Mouse (Mus musculus) hindbrain, embryonic 15.5 days (tissue): Measurements from ENCODE around the gene A1cf. TPM values are rescaled to one million over a fixed set of nuclear protein-coding genes. Genes with fewer than 3 reads are reported as not detected.

Source experiments
- ATAC-seq: fragments of 200-750 bp; cut with Nextera tagmentation; 2 replicates; pipeline ENCODE4 v1.8.0; 2017; ENCODE audit warnings: low read depth, moderate number of reproducible peaks, moderate TSS enrichment; ENCODE audit not compliant: low FRiP score
- H3K27ac ChIP-seq: fragments of 300-500 bp; sonication (generic); replicated peaks from 2 replicates; pipeline ENCODE4 v1.5.1; 2015; ENCODE audit warnings: mild to moderate bottlenecking, inconsistent platforms
- H3K27me3 ChIP-seq: fragments of 300-500 bp; sonication (generic); 2 replicates; pipeline ENCODE4 v1.6.1; 2015; ENCODE audit warnings: control low read depth, inconsistent platforms
- H3K36me3 ChIP-seq: fragments of 300-500 bp; sonication (generic); 2 replicates; pipeline ENCODE4 v1.6.1; 2015; ENCODE audit warnings: control low read depth, inconsistent platforms
- H3K4me1 ChIP-seq: fragments of 300-500 bp; sonication (generic); replicated peaks from 2 replicates; pipeline ENCODE4 v1.6.1; 2015; ENCODE audit warnings: control low read depth, inconsistent platforms
- H3K4me2 ChIP-seq: fragments of 300-500 bp; sonication (generic); 2 replicates; pipeline ENCODE4 v1.6.1; 2015; ENCODE audit warnings: moderate library complexity, mild to moderate bottlenecking, inconsistent platforms
- H3K4me3 ChIP-seq: fragments of 300-500 bp; sonication (generic); 2 replicates; pipeline ENCODE4 v1.5.1; 2015; ENCODE audit warnings: mild to moderate bottlenecking, inconsistent platforms
- H3K9ac ChIP-seq: fragments of 300-500 bp; sonication (generic); 2 replicates; pipeline ENCODE4 v1.6.1; 2015; ENCODE audit warnings: inconsistent platforms
- H3K9me3 ChIP-seq: fragments of 300-500 bp; sonication (generic); 2 replicates; pipeline ENCODE4 v1.6.1; 2016; ENCODE audit warnings: control low read depth, inconsistent platforms
- WGBS: fragments of 180-500 bp; shearing (Covaris S2); methylation state at CpG from one replicate; pipeline ENCODE4 v1.1.7; 2015; 5-methylcytosine and 5-hydroxymethylcytosine counted together
- polyA plus RNA-seq: library from polyadenylated mRNA; unstranded; fragments of >200 nt; fragmentation: Nextera tagmentation; extraction: Ambion mirVana; gene quantifications from 2 replicates; pipeline ENCODE4 v1.2.1, GENCODE M21; 2015

Gene A1cf
- polyA plus RNA-seq, 1 experiment from 2014 or later = not detected

DNA sequence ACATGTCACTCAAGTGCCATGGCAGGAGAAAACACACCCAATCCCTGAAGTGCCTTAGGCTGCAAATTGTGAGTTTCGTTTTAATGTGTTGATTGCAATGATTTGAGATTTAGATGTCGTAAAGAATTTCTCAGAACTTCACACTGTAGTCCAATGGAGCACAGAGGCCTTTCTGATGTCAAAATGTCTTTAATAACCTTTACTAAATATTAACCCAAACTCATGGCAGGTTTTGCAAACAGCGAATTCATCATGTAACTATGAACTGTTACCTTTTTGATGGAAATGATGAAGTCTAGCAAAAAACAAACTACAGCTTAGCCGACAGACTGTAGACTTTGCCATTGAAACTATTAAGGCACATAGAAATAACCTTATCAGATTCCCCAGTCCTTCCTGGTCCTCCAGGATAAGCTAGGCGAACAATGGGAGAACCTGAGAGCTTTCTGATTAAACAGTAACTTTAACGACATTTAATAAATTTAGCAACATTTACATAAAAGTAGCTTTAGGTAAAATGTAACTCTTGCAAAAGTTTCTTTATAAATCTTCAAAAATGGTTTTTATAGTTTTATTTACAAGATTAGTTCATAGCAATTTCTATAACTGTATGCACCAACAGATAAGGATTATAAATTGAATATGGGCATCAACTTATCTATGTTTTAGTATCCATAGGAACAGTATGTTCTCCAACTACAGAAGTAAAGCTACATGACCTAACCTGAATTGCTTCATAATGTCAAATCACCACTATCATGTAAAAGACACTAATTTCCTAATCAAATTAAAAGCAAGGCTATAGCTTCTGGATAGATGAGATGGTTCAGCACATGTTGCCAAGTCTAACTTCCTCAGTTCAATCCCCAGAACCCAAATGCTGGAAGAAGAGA lies 22.7 kb downstream of the A1cf start:
- Histone ChIP-seq H3K9ac (no peak overlapping the region), H3K36me3 (no peaks in the 10 kb centered on the region), H3K4me2 (no peak overlapping the region), H3K4me1 (no peaks in the 10 kb centered on the region), H3K27me3 (no peaks in the 10 kb centered on the region), H3K4me3 (no peak overlapping the region), H3K27ac (no peak overlapping the region), H3K9me3 (no peaks in the 10 kb centered on the region)
- no peak for ATAC-seq
- WGBS = 93% methylated on average over 6 of the region's 6 CpGs

DNA sequence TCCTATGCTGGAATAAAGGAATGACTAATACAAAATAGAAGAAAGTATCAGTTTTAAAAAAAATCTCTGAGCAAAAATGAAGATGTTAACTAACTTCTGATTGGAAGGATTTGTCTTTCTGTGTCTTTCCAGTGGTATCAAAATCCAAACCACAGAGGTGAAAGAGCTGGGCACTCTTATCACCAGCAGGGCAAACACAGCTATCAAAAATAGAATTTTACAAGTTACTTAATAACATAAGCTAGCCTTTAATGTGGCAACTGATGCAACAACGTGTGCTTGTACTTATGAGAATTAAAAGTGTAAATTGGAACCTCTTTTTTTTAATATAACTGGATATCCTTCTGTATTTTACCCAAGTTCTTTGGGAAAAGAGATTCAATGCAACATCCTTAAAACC lies 27.4 kb downstream of the A1cf start:
- no peak for ATAC-seq

DNA sequence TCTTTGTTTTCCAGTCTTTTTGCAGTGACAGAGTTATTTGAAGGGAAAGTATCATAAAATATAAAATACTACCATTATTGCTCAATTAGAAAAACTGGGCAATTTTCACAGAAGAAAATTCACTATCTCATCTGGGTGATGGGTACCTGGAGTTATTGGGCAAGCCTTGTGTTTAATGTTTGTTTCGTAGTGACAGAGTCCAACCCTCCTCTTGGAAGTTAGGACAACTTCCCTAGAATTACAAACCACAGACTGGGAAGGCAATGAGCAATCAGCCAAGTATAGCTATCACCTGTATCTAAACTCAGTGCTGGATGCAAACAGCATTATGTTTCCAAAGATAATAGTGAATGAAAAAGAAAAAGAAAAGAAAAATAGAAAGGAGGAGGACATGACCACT lies 28.1 kb downstream of the A1cf start:
- no peaks in the 10 kb centered on the region for H3K4me1 ChIP-seq
- H3K9me3 ChIP-seq = no peaks in the 10 kb centered on the region
- WGBS = 88% methylated on average over 1 of the region's 1 CpGs
- no peak overlapping the region for H3K9ac ChIP-seq
- ATAC-seq = no peak
- no peaks in the 10 kb centered on the region for H3K27me3 ChIP-seq
- H3K4me3 ChIP-seq = no peak overlapping the region
- H3K36me3 ChIP-seq = no peaks in the 10 kb centered on the region
- H3K4me2 ChIP-seq = no peak overlapping the region
- no peak overlapping the region for H3K27ac ChIP-seq

More for the DNA sequence above, 27.4 kb downstream of the A1cf start:
- Histone ChIP-seq H3K4me1 (no peaks in the 10 kb centered on the region), H3K9ac (no peak overlapping the region), H3K4me3 (no peak overlapping the region), H3K36me3 (no peaks in the 10 kb centered on the region), H3K27me3 (no peaks in the 10 kb centered on the region), H3K9me3 (no peaks in the 10 kb centered on the region), H3K4me2 (no peak overlapping the region), H3K27ac (no peak overlapping the region)
- 83% methylated on average over 1 of the region's 1 CpGs for WGBS

DNA sequence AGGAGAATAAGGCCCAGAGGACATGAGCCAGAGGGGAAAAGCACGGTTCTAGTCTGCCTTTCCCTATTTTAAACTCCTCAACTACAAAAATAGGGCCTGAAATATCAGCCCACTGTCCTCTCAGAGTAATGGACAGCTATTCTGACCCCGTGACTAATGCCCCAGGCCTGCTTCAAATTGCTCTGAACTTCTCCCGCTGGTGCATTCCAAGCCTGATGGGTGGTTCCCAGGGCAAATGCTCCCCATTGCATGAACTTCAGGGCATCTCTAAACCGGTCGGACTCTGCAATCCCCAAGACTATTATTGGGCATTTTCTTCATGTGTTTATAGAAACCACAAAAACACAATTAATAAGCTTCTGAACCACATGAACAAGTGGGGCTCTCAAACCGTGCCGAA lies 37.1 kb downstream of the A1cf start:
- no peaks in the 10 kb centered on the region for H3K9me3 ChIP-seq
- no peaks in the 10 kb centered on the region for H3K36me3 ChIP-seq
- no peak overlapping the region for H3K4me3 ChIP-seq
- no peaks in the 10 kb centered on the region for H3K4me1 ChIP-seq
- ATAC-seq = no peak
- H3K27ac ChIP-seq = no peak overlapping the region
- no peaks in the 10 kb centered on the region for H3K27me3 ChIP-seq
- H3K4me2 ChIP-seq = no peak overlapping the region
- H3K9ac ChIP-seq = no peak overlapping the region
- WGBS = 47% methylated on average over 7 of the region's 7 CpGs

DNA sequence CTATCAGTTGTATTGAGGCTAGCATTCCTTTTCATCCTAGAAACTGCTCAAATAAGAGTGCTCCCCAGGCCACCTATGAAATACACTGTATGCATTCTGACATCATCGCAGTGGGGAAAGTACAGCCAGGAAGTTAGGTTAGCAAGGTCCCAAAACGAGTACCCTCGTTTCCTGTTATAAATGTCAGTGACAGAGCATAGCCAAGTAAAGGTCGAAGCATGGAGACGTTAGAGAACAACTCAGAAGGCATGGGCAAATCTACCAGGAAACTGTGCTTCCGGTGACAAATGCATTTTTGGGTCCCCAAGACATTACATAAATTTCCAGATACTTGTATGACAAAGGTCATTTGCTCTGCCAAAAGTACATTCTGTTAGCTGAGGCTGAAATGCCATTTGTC lies 41.9 kb downstream of the A1cf start:
- ATAC-seq = no peak
- no peaks in the 10 kb centered on the region for H3K36me3 ChIP-seq
- no peaks in the 10 kb centered on the region for H3K27me3 ChIP-seq
- H3K4me1 ChIP-seq = no peaks in the 10 kb centered on the region
- H3K9me3 ChIP-seq = no peaks in the 10 kb centered on the region
- H3K27ac ChIP-seq = no peak overlapping the region
- no peak overlapping the region for H3K9ac ChIP-seq
- 85% methylated on average over 6 of the region's 6 CpGs for WGBS
- no peak overlapping the region for H3K4me2 ChIP-seq
- H3K4me3 ChIP-seq = no peak overlapping the region

DNA sequence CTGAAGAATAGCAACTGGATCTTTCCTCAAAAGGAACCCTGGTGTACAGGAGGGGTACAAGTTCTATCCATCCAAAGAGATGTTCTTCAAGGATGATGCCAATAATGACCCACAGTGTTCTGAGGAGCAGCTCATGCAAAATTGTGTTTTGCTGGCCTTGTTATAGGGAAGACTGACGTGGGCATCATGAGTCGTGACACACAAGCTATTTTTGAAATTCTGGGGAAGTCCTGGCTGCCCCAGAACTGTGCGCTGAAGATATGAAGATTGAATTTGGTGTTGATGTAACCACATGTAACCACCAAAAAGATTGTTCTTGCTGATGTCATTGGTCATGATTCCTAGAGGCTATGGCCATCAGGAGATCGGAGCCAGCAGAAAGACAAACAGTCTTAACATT lies 45.4 kb downstream of the A1cf start:
- Histone ChIP-seq H3K9me3 (no peaks in the 10 kb centered on the region), H3K36me3 (no peaks in the 10 kb centered on the region), H3K4me1 (no peaks in the 10 kb centered on the region), H3K27me3 (no peaks in the 10 kb centered on the region), H3K9ac (no peak overlapping the region), H3K4me2 (no peak overlapping the region), H3K27ac (no peak overlapping the region), H3K4me3 (no peak overlapping the region)
- ATAC-seq = no peak
- WGBS = 91% methylated on average over 4 of the region's 4 CpGs

DNA sequence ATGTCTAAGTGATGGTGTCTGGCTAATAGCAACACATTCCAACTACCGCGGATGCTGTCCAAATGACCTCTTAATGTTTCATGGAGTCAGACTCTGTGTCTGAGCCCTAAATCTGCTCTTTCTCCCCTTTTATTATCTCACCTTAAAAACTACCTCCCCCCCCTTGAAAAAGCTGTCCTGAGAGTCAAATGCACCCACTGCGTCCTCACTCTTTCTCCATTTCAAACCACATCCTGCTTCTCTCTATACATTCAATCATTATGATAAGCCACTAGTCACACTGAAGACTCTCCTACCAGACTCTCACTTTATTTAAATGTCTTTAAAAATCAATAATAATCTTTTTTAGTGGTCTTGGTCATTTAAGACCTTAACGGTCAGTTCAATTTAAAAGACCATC lies 51.8 kb downstream of the A1cf start:
- H3K36me3 ChIP-seq = no peaks in the 10 kb centered on the region
- 97% methylated on average over 4 of the region's 4 CpGs for WGBS
- ATAC-seq = no peak
- no peaks in the 10 kb centered on the region for H3K4me1 ChIP-seq
- no peak overlapping the region for H3K4me2 ChIP-seq
- H3K27me3 ChIP-seq = no peaks in the 10 kb centered on the region
- H3K9me3 ChIP-seq = no peaks in the 10 kb centered on the region
- H3K27ac ChIP-seq = no peak overlapping the region
- no peak overlapping the region for H3K4me3 ChIP-seq
- no peak overlapping the region for H3K9ac ChIP-seq

DNA sequence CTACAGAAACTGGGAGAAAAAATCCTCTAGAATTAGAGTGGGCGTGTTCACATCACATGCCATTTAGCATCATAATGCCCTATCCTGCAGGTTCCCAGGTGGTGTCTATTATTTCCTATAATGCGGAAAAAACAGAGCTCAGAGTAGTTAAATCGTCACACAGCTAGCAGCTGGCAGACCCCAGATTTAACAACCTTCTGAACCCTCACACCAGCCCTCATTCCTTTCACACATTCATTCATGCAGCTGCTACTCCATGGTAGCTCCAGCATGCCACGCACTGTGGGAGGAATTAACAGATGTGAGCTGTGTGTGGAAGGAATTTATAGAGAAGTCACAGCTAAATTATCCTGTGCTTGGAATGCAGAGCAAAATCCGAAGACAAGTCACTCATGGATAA lies 53.3 kb downstream of the A1cf start:
- no peaks in the 10 kb centered on the region for H3K4me1 ChIP-seq
- no peaks in the 10 kb centered on the region for H3K36me3 ChIP-seq
- no peak overlapping the region for H3K9ac ChIP-seq
- ATAC-seq = no peak
- H3K4me3 ChIP-seq = no peak overlapping the region
- WGBS = 34% methylated on average over 5 of the region's 5 CpGs
- H3K27me3 ChIP-seq = no peaks in the 10 kb centered on the region
- no peaks in the 10 kb centered on the region for H3K9me3 ChIP-seq
- H3K27ac ChIP-seq = no peak overlapping the region
- H3K4me2 ChIP-seq = no peak overlapping the region

DNA sequence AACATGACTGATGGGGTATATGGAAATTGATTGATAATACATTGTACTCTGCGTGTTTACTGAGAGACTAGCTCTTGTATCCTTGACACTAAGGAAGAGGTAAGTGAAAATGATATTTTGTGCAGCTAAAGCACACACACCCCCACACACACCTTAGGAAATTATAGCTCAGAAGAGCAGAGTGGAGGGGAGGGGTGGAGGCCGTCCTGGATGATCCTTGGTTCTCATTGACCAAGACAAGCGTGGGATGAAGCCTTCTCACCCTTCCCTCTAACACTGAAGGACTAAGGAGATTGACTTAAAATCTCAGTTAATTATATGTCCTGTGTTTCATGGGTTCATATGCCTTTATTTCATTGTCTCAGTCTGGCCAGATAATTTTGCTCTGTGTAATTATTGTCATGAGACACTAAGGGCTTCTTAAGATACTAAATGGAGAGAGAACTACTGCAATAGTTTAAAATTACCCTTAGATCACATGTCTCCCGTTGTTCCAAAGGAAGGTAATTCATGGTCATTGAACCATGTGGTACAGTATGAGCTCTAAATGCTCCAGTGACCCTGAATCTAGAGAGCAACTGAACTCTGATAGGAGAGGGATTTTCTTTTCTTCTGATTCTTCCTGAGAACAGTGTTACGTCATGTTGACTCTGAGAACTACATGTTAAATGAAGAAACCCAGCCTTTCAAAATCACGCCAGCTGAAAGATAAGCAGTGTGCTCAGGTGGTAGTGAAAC lies 55.2 kb downstream of the A1cf start:
- no peak overlapping the region for H3K4me2 ChIP-seq
- 82% methylated on average over 6 of the region's 6 CpGs for WGBS
- no peak overlapping the region for H3K9ac ChIP-seq

DNA sequence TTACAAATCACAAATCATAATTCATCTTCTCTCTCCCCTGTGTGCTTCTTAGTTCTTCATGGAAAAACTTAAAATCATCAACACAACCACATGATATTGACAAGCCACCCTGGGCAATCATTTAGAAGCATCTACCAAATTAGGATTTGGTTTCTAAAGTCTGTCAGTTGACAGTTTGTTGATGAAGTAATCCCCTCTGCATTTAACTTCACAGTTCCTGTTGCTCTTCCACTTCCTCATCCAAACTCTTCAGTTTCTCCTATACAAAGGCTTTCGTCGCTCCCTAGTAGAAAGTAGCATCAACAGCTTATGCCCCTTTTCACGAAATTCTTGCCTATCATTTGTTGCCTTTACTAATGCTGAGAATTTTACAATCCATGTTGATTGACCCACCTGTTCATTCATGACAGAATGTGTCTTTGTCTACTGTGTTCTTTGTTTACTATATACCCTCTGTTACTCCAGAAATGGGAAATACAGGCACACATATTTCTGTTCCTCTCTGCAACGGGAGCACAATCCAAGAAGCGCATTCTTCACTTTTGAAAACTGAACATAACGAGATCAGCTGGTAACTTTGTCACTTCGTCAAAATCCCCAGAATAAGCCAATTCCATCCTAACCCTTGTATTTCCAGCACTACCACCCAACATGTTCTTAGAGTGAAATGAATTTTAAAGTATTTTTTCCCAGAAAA lies 82.4 kb downstream of the A1cf start:
- WGBS = 86% methylated on average over 7 of the region's 7 CpGs
- ATAC-seq = no peak
- Histone ChIP-seq H3K36me3 (no peaks in the 10 kb centered on the region), H3K9ac (no peak overlapping the region), H3K9me3 (no peaks in the 10 kb centered on the region), H3K27me3 (no peaks in the 10 kb centered on the region), H3K27ac (no peak overlapping the region), H3K4me2 (no peak overlapping the region), H3K4me1 (no peaks in the 10 kb centered on the region), H3K4me3 (no peak overlapping the region)

More for the DNA sequence above, 55.2 kb downstream of the A1cf start:
- Histone ChIP-seq H3K27me3 (no peaks in the 10 kb centered on the region), H3K9me3 (no peaks in the 10 kb centered on the region), H3K4me1 (no peaks in the 10 kb centered on the region), H3K27ac (no peak overlapping the region), H3K36me3 (no peaks in the 10 kb centered on the region), H3K4me3 (no peak overlapping the region)
- ATAC-seq = no peak

DNA sequence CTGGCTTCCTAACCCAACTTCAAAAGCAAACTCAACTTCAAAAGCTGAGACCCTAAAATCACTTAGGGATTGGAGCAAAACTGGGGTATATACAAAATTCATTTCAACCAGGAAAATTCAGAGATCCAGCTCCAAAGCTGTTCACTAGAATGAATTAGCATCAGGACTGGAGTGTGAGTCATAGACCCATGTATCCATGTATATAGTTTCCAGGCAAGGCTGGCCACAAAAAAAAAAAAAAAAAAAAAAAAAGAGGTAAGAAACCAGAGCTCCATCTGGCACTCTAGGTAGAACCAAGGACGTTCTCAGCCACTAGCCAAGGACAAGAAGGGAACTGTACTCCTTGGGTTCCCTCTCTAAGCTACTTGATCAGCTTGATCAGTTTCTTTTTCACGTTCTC lies 85.2 kb downstream of the A1cf start:
- WGBS = 84% methylated on average over 2 of the region's 2 CpGs
- Histone ChIP-seq H3K27me3 (no peaks in the 10 kb centered on the region), H3K4me1 (no peaks in the 10 kb centered on the region), H3K9me3 (no peaks in the 10 kb centered on the region), H3K36me3 (no peaks in the 10 kb centered on the region), H3K4me2 (no peak overlapping the region), H3K27ac (no peak overlapping the region), H3K4me3 (no peak overlapping the region), H3K9ac (no peak overlapping the region)
- ATAC-seq = no peak

DNA sequence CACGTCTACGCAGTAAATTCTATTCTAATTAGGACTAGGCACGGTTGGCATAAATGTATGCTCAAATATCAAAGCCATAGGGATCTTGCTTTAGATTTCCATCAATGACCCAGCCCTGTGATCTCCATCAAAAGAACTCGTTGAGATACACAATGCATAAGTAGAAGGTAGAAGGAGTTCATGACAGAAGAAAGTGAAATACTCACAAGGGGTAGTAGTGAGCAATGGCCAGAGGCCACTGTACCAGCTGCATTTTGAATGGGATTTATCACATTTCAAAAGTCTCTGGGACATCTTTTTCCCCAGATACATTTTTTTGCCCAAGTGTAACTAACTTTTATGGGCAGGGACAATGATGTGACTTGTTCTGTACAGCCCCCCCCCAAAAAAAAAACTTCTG lies 85.7 kb downstream of the A1cf start:
- H3K36me3 ChIP-seq = no peaks in the 10 kb centered on the region
- no peak for ATAC-seq
- no peaks in the 10 kb centered on the region for H3K9me3 ChIP-seq
- no peak overlapping the region for H3K27ac ChIP-seq
- H3K27me3 ChIP-seq = no peaks in the 10 kb centered on the region
- WGBS = 90% methylated on average over 4 of the region's 4 CpGs
- no peak overlapping the region for H3K9ac ChIP-seq
- no peak overlapping the region for H3K4me2 ChIP-seq
- H3K4me1 ChIP-seq = no peaks in the 10 kb centered on the region
- no peak overlapping the region for H3K4me3 ChIP-seq
